Mouse (Mus musculus): ENCODE results near the gene Btbd9. TPM values are rescaled to one million over a fixed set of nuclear protein-coding genes. Genes with fewer than 3 reads are reported as not detected.
A peak's percentile ranks its signal among the peaks of the same experiment; 100 is the strongest.

Gene Btbd9
- polyA plus RNA-seq, 1 experiment: 25.6 TPM

DNA sequence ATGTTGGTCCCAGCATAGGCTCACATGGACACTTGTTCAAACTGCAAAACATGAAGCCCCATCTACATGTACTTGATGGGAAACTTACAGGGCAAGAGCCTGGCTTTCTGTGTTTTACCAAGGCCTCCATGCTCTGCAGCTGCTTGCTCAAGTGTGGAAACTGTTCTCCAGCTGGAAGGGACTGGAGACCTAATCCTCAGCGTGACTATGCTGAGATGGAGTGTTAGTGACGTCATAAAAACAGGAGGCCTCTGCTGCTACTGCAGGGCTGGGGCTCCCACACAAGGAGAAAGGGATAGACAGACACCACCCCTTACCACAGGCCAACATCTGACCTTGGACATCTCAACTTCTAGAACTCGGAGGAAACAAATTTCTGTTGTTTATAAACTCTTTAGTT, 5.3 kb downstream of the Btbd9 start:
- 55% methylated on average over 3 of the region's 3 CpGs for WGBS
- no peak overlapping the region for H3K27ac ChIP-seq (ENCODE audit: insufficient read depth, low read depth, low read length)
- H3K27me3 ChIP-seq (replicated peaks; ENCODE audit: control insufficient read depth, insufficient read depth, low read length): no peaks in the 10 kb centered on the region
- H3K36me3 ChIP-seq (ENCODE audit: control insufficient read depth, insufficient read depth, low read length): no peaks in the 10 kb centered on the region
- DNase-seq: no peak
- H3K4me1 ChIP-seq (ENCODE audit: control insufficient read depth, insufficient read depth, low read length): peaks cover 7% of the 10 kb centered on the region; the same call in 1 of the 2 replicates
- no peak for TF ChIP-seq POLR2A (IDR thresholded peaks at IDR 0.05; ENCODE audit: low read depth, low read length)
- no peak for TF ChIP-seq CTCF (conservative IDR thresholded peaks at IDR 0.05; ENCODE audit: insufficient read depth, insufficient read length, low read depth, low read length)
- no peak overlapping the region for H3K4me3 ChIP-seq (ENCODE audit: insufficient read depth, low read depth, low read length)

DNA sequence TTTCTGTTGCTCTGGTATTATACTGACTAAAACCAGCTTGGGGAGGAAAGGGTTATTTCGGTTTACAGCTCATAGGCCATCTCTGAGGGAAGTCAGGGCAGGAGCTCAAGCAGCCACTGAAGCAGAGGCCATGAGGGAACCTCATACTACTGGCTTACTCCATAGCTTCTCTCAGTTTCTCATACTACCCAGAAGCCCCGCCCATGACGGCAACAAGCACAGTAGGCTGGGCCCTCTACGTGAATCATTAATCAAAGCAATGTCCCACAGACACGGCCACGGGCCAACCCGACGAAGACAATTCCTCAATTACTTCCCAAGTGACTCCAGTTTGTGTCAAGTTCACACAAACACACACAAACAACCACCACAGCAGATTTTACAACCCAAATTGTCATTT, 6.1 kb downstream of the Btbd9 start:
- Histone ChIP-seq H3K27ac (ENCODE audit: insufficient read depth, low read depth, low read length) (no peak overlapping the region), H3K4me3 (ENCODE audit: insufficient read depth, low read depth, low read length) (no peak overlapping the region), H3K27me3 (replicated peaks; ENCODE audit: control insufficient read depth, insufficient read depth, low read length) (no peaks in the 10 kb centered on the region), H3K36me3 (ENCODE audit: control insufficient read depth, insufficient read depth, low read length) (no peaks in the 10 kb centered on the region), H3K4me1 (ENCODE audit: control insufficient read depth, insufficient read depth, low read length) (peaks cover 9% of the 10 kb centered on the region; the same call in 1 of the 2 replicates)
- no peak for TF ChIP-seq CTCF (conservative IDR thresholded peaks at IDR 0.05; ENCODE audit: insufficient read depth, insufficient read length, low read depth, low read length)
- no peak for TF ChIP-seq POLR2A (IDR thresholded peaks at IDR 0.05; ENCODE audit: low read depth, low read length)
- peak; percentile 93 for DNase-seq
- 14% methylated on average over 8 of the region's 8 CpGs for WGBS

DNA sequence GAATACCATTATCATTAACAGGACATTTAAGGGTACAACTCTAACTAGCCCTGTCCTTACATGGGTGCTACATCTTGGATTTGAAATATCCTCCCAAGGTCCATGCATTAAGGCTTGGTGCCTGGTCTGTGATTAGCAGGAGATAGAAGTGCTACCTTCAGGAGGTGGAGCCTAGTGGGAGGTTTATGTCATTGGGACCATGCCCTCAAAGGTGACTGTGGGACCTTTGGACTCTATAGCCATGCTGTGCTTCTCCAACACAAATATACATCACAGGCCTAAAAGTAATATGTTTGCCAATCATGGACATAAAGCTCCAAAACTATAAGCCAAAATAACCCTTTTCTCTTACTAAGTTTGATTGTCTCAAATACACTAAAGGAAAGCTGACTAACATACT, 7.8 kb downstream of the Btbd9 start:
- Histone ChIP-seq H3K27ac (ENCODE audit: insufficient read depth, low read depth, low read length) (no peak overlapping the region), H3K27me3 (replicated peaks; ENCODE audit: control insufficient read depth, insufficient read depth, low read length) (no peaks in the 10 kb centered on the region), H3K36me3 (ENCODE audit: control insufficient read depth, insufficient read depth, low read length) (no peaks in the 10 kb centered on the region), H3K4me1 (ENCODE audit: control insufficient read depth, insufficient read depth, low read length) (peaks cover 7% of the 10 kb centered on the region; the same call in 1 of the 2 replicates), H3K4me3 (ENCODE audit: insufficient read depth, low read depth, low read length) (no peak overlapping the region)
- TF ChIP-seq POLR2A (IDR thresholded peaks at IDR 0.05; ENCODE audit: low read depth, low read length): no peak
- TF ChIP-seq CTCF (conservative IDR thresholded peaks at IDR 0.05; ENCODE audit: insufficient read depth, insufficient read length, low read depth, low read length): no peak
- no peak for DNase-seq

DNA sequence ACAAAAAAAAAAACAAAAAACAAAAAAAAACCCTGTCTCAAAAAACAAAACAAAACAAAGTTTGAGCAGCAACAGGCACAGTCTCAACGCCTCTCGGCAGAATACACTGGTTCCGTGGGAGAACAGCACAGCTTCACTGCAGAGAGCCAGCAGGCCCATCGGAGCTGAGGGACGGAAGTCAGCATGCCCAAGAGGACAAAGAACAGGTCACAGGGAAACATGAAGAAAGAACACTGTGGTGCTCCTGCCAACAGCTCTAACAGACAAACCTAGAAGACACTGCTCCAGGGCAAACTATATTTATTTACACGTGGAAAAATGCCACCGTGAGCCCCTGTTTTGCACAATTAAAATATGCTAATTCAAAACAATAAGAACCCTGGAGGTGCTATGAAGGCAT, 11.3 kb downstream of the Btbd9 start:
- no peaks in the 10 kb centered on the region for H3K36me3 ChIP-seq (ENCODE audit: control insufficient read depth, insufficient read depth, low read length)
- no peak overlapping the region for H3K27ac ChIP-seq (ENCODE audit: insufficient read depth, low read depth, low read length)
- TF ChIP-seq POLR2A (IDR thresholded peaks at IDR 0.05; ENCODE audit: low read depth, low read length) (no peak), CTCF (conservative IDR thresholded peaks at IDR 0.05; ENCODE audit: insufficient read depth, insufficient read length, low read depth, low read length) (no peak)
- peak; percentile 64 for DNase-seq
- WGBS: 50% methylated on average over 7 of the region's 7 CpGs
- H3K4me3 ChIP-seq (ENCODE audit: insufficient read depth, low read depth, low read length): no peak overlapping the region
- H3K27me3 ChIP-seq (replicated peaks; ENCODE audit: control insufficient read depth, insufficient read depth, low read length): no peaks in the 10 kb centered on the region
- peaks cover 4% of the 10 kb centered on the region; the same call in 1 of the 2 replicates for H3K4me1 ChIP-seq (ENCODE audit: control insufficient read depth, insufficient read depth, low read length)

DNA sequence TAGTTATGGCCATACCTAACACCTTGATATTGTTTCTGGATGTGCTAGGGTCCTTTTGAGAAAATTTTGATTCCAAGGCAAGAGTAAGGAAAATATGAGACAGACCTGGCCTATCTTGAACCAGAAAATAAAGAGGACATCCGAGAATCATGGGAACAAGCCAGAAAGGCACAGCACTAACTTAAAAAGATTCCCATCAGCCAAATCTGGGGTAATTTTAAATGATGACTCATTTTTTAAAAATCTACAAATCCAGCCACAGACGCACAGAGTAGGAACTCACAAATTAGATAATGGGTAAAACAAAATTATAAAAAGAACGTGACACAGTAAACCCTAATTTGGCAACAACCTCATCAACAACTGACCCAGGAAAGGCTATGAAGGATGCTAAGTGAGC, 11.9 kb downstream of the Btbd9 start:
- Histone ChIP-seq H3K4me1 (ENCODE audit: control insufficient read depth, insufficient read depth, low read length) (peaks cover 3% of the 10 kb centered on the region; the same call in 1 of the 2 replicates), H3K4me3 (ENCODE audit: insufficient read depth, low read depth, low read length) (no peak overlapping the region), H3K36me3 (ENCODE audit: control insufficient read depth, insufficient read depth, low read length) (no peaks in the 10 kb centered on the region), H3K27ac (ENCODE audit: insufficient read depth, low read depth, low read length) (no peak overlapping the region), H3K27me3 (replicated peaks; ENCODE audit: control insufficient read depth, insufficient read depth, low read length) (no peaks in the 10 kb centered on the region)
- no peak for TF ChIP-seq POLR2A (IDR thresholded peaks at IDR 0.05; ENCODE audit: low read depth, low read length)
- TF ChIP-seq CTCF (conservative IDR thresholded peaks at IDR 0.05; ENCODE audit: insufficient read depth, insufficient read length, low read depth, low read length): no peak
- 62% methylated on average over 3 of the region's 3 CpGs for WGBS
- DNase-seq: no peak

DNA sequence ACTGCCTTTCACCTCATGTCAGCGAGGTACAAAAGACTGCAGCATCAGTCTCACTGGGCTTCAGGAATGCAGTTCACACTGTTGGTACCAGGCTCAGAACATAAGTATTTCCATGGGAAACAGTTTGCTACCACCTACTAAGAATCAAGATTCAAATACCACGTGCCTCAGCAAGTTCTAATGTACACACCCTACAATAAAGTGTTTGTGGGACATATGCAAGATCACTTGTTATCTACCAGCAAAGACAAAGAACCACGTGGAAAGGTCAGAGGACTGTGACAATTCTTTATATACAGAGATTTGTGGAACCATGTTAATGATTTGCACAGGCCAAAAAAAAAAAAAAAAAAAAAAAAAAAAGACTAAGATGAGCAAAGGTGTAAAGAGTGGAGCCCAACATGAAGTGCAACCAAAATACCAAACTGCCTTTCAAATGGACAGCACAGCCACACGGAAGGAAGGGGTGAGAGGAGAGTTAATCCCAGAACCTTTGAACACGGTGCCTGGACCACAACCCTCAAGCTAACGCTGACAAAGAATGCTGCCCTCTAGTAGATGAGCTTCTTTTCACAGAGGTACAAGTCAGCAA, 12.7 kb downstream of the Btbd9 start:
- Histone ChIP-seq H3K4me3 (ENCODE audit: insufficient read depth, low read depth, low read length) (no peak overlapping the region), H3K27me3 (replicated peaks; ENCODE audit: control insufficient read depth, insufficient read depth, low read length) (no peaks in the 10 kb centered on the region), H3K27ac (ENCODE audit: insufficient read depth, low read depth, low read length) (no peak overlapping the region), H3K36me3 (ENCODE audit: control insufficient read depth, insufficient read depth, low read length) (no peaks in the 10 kb centered on the region), H3K4me1 (ENCODE audit: control insufficient read depth, insufficient read depth, low read length) (peaks cover 3% of the 10 kb centered on the region; the same call in 1 of the 2 replicates)
- no peak for DNase-seq
- WGBS: 52% methylated on average over 6 of the region's 6 CpGs
- TF ChIP-seq CTCF (conservative IDR thresholded peaks at IDR 0.05; ENCODE audit: insufficient read depth, insufficient read length, low read depth, low read length): no peak
- no peak for TF ChIP-seq POLR2A (IDR thresholded peaks at IDR 0.05; ENCODE audit: low read depth, low read length)

DNA sequence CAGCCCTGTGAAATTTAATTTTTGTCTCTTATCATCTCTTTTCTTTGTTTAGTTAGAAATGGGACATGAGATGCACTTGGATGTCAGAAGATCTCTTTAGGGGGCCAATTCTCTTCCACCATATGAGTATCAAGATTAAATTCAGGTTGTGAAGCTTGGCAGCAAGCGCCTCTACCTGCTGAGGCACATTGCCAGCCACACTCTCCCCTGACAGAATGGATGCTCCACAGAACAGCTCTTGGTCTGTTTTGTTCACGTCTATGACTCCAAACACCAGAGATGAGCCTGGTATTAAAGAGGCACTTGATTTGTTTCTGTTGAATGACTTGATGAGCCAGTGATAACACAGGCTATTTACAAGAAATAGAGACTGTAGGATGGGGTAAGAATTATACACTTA, 13.5 kb downstream of the Btbd9 start:
- no peak for DNase-seq
- Histone ChIP-seq H3K4me1 (ENCODE audit: control insufficient read depth, insufficient read depth, low read length) (peaks cover 3% of the 10 kb centered on the region; the same call in 1 of the 2 replicates), H3K36me3 (ENCODE audit: control insufficient read depth, insufficient read depth, low read length) (no peaks in the 10 kb centered on the region), H3K27ac (ENCODE audit: insufficient read depth, low read depth, low read length) (no peak overlapping the region), H3K27me3 (replicated peaks; ENCODE audit: control insufficient read depth, insufficient read depth, low read length) (no peaks in the 10 kb centered on the region), H3K4me3 (ENCODE audit: insufficient read depth, low read depth, low read length) (no peak overlapping the region)
- TF ChIP-seq CTCF (conservative IDR thresholded peaks at IDR 0.05; ENCODE audit: insufficient read depth, insufficient read length, low read depth, low read length) (no peak), POLR2A (IDR thresholded peaks at IDR 0.05; ENCODE audit: low read depth, low read length) (no peak)
- 87% methylated on average over 2 of the region's 2 CpGs for WGBS
